Mouse (Mus musculus) CH12.LX (cell line): ENCODE measurements around the gene Cers5. TPM values are rescaled to one million over a fixed set of nuclear protein-coding genes. Genes with fewer than 3 reads are reported as not detected.

Experiments used
- DNase-seq: peaks from one replicate; pipeline ENCODE4 v3.0.0-alpha.2; 2013; ENCODE audit errors: extremely low read depth
- H3K27ac ChIP-seq: 2 replicates; pipeline ENCODE4 v1.5.1; 2012; ENCODE audit warnings: low read depth, mild to moderate bottlenecking, control low read depth, moderate library complexity; ENCODE audit not compliant: insufficient read depth
- H3K27me3 ChIP-seq: replicated peaks from 2 replicates; pipeline ENCODE3; 2012; ENCODE audit warnings: inconsistent platforms
- H3K36me3 ChIP-seq, 2 experiments: replicated peaks in 1 of 2; 2 replicates each; pipeline versions ENCODE3 to v1.6.1; 2012; ENCODE audit warnings: inconsistent platforms in 1 of 2, low read length in 1 of 2, mild to moderate bottlenecking in 1 of 2, mixed read lengths in 1 of 2, moderate library complexity in 1 of 2; ENCODE audit not compliant: control insufficient read depth in 1 of 2, insufficient read depth in 1 of 2
- H3K4me1 ChIP-seq, 2 experiments: 2 replicates each; pipeline ENCODE4 v1.6.1; 2012; ENCODE audit warnings: inconsistent platforms in 1 of 2, moderate library complexity in 1 of 2; ENCODE audit not compliant: insufficient read depth in 2 of 2, control insufficient read depth in 1 of 2
- H3K4me2 ChIP-seq: 2 replicates; pipeline ENCODE4 v1.6.1; 2012; ENCODE audit warnings: low read depth, mild to moderate bottlenecking, control low read depth; ENCODE audit not compliant: poor library complexity, insufficient read depth, severe bottlenecking
- H3K4me3 ChIP-seq, 3 experiments: fragments of 150-350 bp in 1 of 3; sonication (generic) in 1 of 3; replicated peaks in 1 of 3; 2 replicates each; pipeline versions ENCODE3 to v1.5.1; 2011 to 2012; ENCODE audit warnings: low read depth in 2 of 3, low read length in 2 of 3, mild to moderate bottlenecking in 2 of 3, moderate library complexity in 2 of 3, control low read depth in 1 of 3, improper control_type of control experiment in 1 of 3, inconsistent platforms in 1 of 3, mixed read lengths in 1 of 3; ENCODE audit not compliant: poor library complexity in 1 of 3
- H3K79me2 ChIP-seq: replicated peaks from 2 replicates; pipeline ENCODE4 v1.6.1; 2012; ENCODE audit warnings: mild to moderate bottlenecking, moderate library complexity; ENCODE audit not compliant: control insufficient read depth, poor library complexity, insufficient read depth, severe bottlenecking; ENCODE audit errors: extremely low read depth
- H3K9ac ChIP-seq: 2 replicates; pipeline ENCODE4 v1.6.1; 2012; ENCODE audit warnings: low read depth, mild to moderate bottlenecking, control low read depth, moderate library complexity; ENCODE audit not compliant: insufficient read depth
- H3K9me3 ChIP-seq: replicated peaks from 2 replicates; pipeline ENCODE3; 2012; ENCODE audit warnings: low read length, inconsistent platforms, mixed read lengths
- BHLHE40 ChIP-seq: IDR thresholded peaks from 2 replicates; pipeline ENCODE4 v1.6.1; 2011; ENCODE audit warnings: mild to moderate bottlenecking, low read depth, low read length, improper control_type of control experiment
- CHD2 ChIP-seq: IDR thresholded peaks from 2 replicates; pipeline ENCODE4 v1.6.1; 2011; ENCODE audit warnings: low read length, improper control_type of control experiment
- CTCF ChIP-seq, 2 experiments: IDR thresholded peaks in 1 of 2; conservative IDR thresholded peaks in 1 of 2; 2 replicates each; pipeline ENCODE4 v1.5.1; 2011 to 2012; ENCODE audit warnings: low read depth in 2 of 2, low read length in 2 of 2, improper control_type of control experiment in 1 of 2, inconsistent platforms in 1 of 2, mild to moderate bottlenecking in 1 of 2, moderate library complexity in 1 of 2
- ELF1 ChIP-seq: IDR thresholded peaks from 2 replicates; pipeline ENCODE4 v1.6.1; 2014; ENCODE audit warnings: low read depth, mild to moderate bottlenecking, inconsistent platforms, low read length, improper control_type of control experiment
- EP300 ChIP-seq: IDR thresholded peaks from 2 replicates; pipeline ENCODE4 v1.6.1; 2011; ENCODE audit warnings: low read length, improper control_type of control experiment
- ETS1 ChIP-seq: conservative IDR thresholded peaks from 2 replicates; pipeline ENCODE4 v1.6.1; 2012; ENCODE audit warnings: low read depth, mild to moderate bottlenecking, inconsistent platforms, low read length, improper control_type of control experiment, moderate library complexity
- IRF4 ChIP-seq: IDR thresholded peaks from 2 replicates; pipeline ENCODE4 v1.6.1; 2014; ENCODE audit warnings: low read depth, mild to moderate bottlenecking, inconsistent platforms, low read length, improper control_type of control experiment
- JUN ChIP-seq: IDR thresholded peaks from 2 replicates; pipeline ENCODE4 v1.6.1; 2011; ENCODE audit warnings: low read depth, mild to moderate bottlenecking, low read length, improper control_type of control experiment, moderate library complexity; ENCODE audit not compliant: insufficient read depth
- JUND ChIP-seq: conservative IDR thresholded peaks from 2 replicates; pipeline ENCODE4 v1.6.1; 2011; ENCODE audit warnings: low read depth, low read length, improper control_type of control experiment
- KAT2A ChIP-seq: IDR thresholded peaks from 2 replicates; pipeline ENCODE4 v1.6.1; 2012; ENCODE audit warnings: low read length, improper control_type of control experiment, inconsistent platforms; ENCODE audit not compliant: insufficient replicate concordance
- MAFK ChIP-seq: IDR thresholded peaks from 2 replicates; pipeline ENCODE4 v1.6.1; 2011; ENCODE audit warnings: low read length, improper control_type of control experiment; ENCODE audit not compliant: insufficient replicate concordance
- MAX ChIP-seq: IDR thresholded peaks from 2 replicates; pipeline ENCODE4 v1.6.1; 2011; ENCODE audit warnings: low read length, improper control_type of control experiment
- MAZ ChIP-seq: IDR thresholded peaks from 2 replicates; pipeline ENCODE4 v1.6.1; 2012; ENCODE audit warnings: low read depth, mild to moderate bottlenecking, inconsistent platforms, low read length, improper control_type of control experiment, moderate library complexity
- MEF2A ChIP-seq: IDR thresholded peaks from 2 replicates; pipeline ENCODE4 v1.6.1; 2014; ENCODE audit warnings: low read depth, mild to moderate bottlenecking, inconsistent platforms, low read length, improper control_type of control experiment, borderline replicate concordance
- MXI1 ChIP-seq: IDR thresholded peaks from 2 replicates; pipeline ENCODE4 v1.6.1; 2011; ENCODE audit warnings: mild to moderate bottlenecking, low read depth, low read length, improper control_type of control experiment
- MYC ChIP-seq: IDR thresholded peaks from 2 replicates; pipeline ENCODE4 v1.6.1; 2011; ENCODE audit warnings: low read depth, mild to moderate bottlenecking, improper control_type of control experiment, low read length
- NELFE ChIP-seq: IDR thresholded peaks from 2 replicates; pipeline ENCODE4 v1.6.1; 2011; ENCODE audit warnings: low read depth, low read length, improper control_type of control experiment
- NRF1 ChIP-seq: IDR thresholded peaks from 2 replicates; pipeline ENCODE4 v1.6.1; 2014; ENCODE audit warnings: low read depth, mild to moderate bottlenecking, inconsistent platforms, low read length, improper control_type of control experiment, moderate library complexity
- POLR2A ChIP-seq: IDR thresholded peaks from 2 replicates; pipeline ENCODE4 v1.6.1; 2011; ENCODE audit warnings: low read depth, mild to moderate bottlenecking, improper control_type of control experiment, low read length
- POLR2AphosphoS2 ChIP-seq: IDR thresholded peaks from 2 replicates; pipeline ENCODE4 v1.6.1; 2011; ENCODE audit warnings: low read depth, low read length, improper control_type of control experiment
- SIN3A ChIP-seq: IDR thresholded peaks from 2 replicates; pipeline ENCODE4 v1.6.1; 2012; ENCODE audit warnings: low read length, improper control_type of control experiment, inconsistent platforms
- SMC3 ChIP-seq: IDR thresholded peaks from 2 replicates; pipeline ENCODE4 v1.6.1; 2011; ENCODE audit warnings: low read depth, low read length, improper control_type of control experiment
- TBP ChIP-seq: conservative IDR thresholded peaks from 2 replicates; pipeline ENCODE4 v1.6.1; 2011; ENCODE audit warnings: low read depth, low read length, improper control_type of control experiment
- TCF12 ChIP-seq: IDR thresholded peaks from 2 replicates; pipeline ENCODE4 v1.6.1; 2014; ENCODE audit warnings: low read depth, mild to moderate bottlenecking, inconsistent platforms, low read length, improper control_type of control experiment
- UBTF ChIP-seq: IDR thresholded peaks from 2 replicates; pipeline ENCODE4 v1.6.1; 2012; ENCODE audit warnings: low read depth, mild to moderate bottlenecking, inconsistent platforms, low read length, improper control_type of control experiment, moderate library complexity
- USF2 ChIP-seq: conservative IDR thresholded peaks from 2 replicates; pipeline ENCODE4 v1.6.1; 2011; ENCODE audit warnings: low read depth, low read length, improper control_type of control experiment
- ZC3H11A ChIP-seq: IDR thresholded peaks from 2 replicates; pipeline ENCODE4 v1.6.1; 2012; ENCODE audit warnings: low read depth, mild to moderate bottlenecking, inconsistent platforms, low read length, improper control_type of control experiment
- ZKSCAN1 ChIP-seq: IDR thresholded peaks from 2 replicates; pipeline ENCODE4 v1.6.1; 2012; ENCODE audit warnings: low read depth, inconsistent platforms, low read length, improper control_type of control experiment, borderline replicate concordance
- ZMIZ1 ChIP-seq: IDR thresholded peaks from 2 replicates; pipeline ENCODE4 v1.6.1; 2012; ENCODE audit warnings: low read depth, mild to moderate bottlenecking, inconsistent platforms, low read length, improper control_type of control experiment
- ZNF384 ChIP-seq: IDR thresholded peaks from 2 replicates; pipeline ENCODE4 v1.6.1; 2012; ENCODE audit warnings: low read depth, low read length, improper control_type of control experiment, inconsistent platforms
- dilution Hi-C: fragments of 300-500 bp; cut with MboI; formaldehyde crosslinking; loops from 2 replicates; pipeline ENCODE4 v1.14.3; 2020; ENCODE audit warnings: low sequenced_read_pairs; ENCODE audit not compliant: extremely low pct_unique_long_range_greater_than_20kb, extremely low pct_ligation_motif_present
- in situ Hi-C: fragments of 300-500 bp; cut with MboI; formaldehyde crosslinking; loops from 3 replicates; pipeline ENCODE4 v1.14.3; 2019; ENCODE audit warnings: low sequenced_read_pairs, low pct_ligation_motif_present, low pct_unique_long_range_greater_than_20kb, mixed read lengths
- polyA plus RNA-seq: library from polyadenylated mRNA; unstranded; fragments of >175 nt; gene quantifications from 2 replicates; pipeline ENCODE4 v1.2.1, GENCODE M21; 2012; ENCODE audit warnings: low read depth; ENCODE audit not compliant: insufficient read length
- total RNA-seq, 2 experiments: library from RNA; depleted of rRNA; stranded (reverse); fragments of 300-350 nt in 1 of 2; fragments of >200 nt in 1 of 2; gene quantifications; 2 replicates each; pipeline ENCODE4 v1.2.3; 2012 to 2014

Gene Cers5
- total and polyA plus RNA-seq, 3 experiments = 45.0 to 149 (median 94.3) TPM

- Histone ChIP-seq H3K9ac (peak overlapping the region; percentile 97), H3K36me3 (peaks cover 4 to 23% of the 10 kb centered on the region in 2 experiments), H3K27ac (peak overlapping the region; percentile 95), H3K4me1 (peaks cover 3 to 28% of the 10 kb centered on the region in 2 experiments), H3K27me3 (no peaks in the 10 kb centered on the region), H3K79me2 (peaks cover 15% of the 10 kb centered on the region), H3K4me2 (peak overlapping the region; percentile 89), H3K9me3 (peaks cover 17% of the 10 kb centered on the region), H3K4me3 (peak overlapping the region; percentile 61 to 70 (median 63))
- peak; percentile 96 for DNase-seq
- in situ Hi-C loops = no loop called here
- dilution Hi-C loops = no loop called here
- TF ChIP-seq BHLHE40 (peak; percentile 100), ZNF384 (peak; percentile 67), TBP (peak; percentile 92), ETS1 (peak; percentile 100), NELFE (peak; percentile 81), MXI1 (peak; percentile 68; the same call in 1 of the 2 replicates), ELF1 (peak; percentile 70), CHD2 (peak; percentile 65; the same call in 1 of the 2 replicates), JUN (peak; percentile 96), USF2 (no peak), MAZ (peak; percentile 92), JUND (peak; percentile 97), SMC3 (no peak), POLR2A (peak; percentile 64), TCF12 (peak; percentile 90), CTCF (conservative IDR thresholded peaks at IDR 0.05 in 1 of 2, IDR thresholded peaks at IDR 0.05 in 1 of 2; ENCODE audit: low read depth in 2 of 2, low read length in 2 of 2) (no peak), MAX (peak; percentile 91), EP300 (peak; percentile 95), ZMIZ1 (peak; percentile 28; the same call in 1 of the 2 replicates), POLR2AphosphoS2 (no peak), ZKSCAN1 (no peak), NRF1 (peak; percentile 81), MYC (peak; percentile 94), ZC3H11A (no peak), UBTF (no peak), SIN3A (peak; percentile 89), MAFK (0 out of 2 replicates have a peak, but pooled peaks have one; percentile 40), MEF2A (peak; percentile 81), KAT2A (0 out of 2 replicates have a peak, but pooled peaks have one; percentile 41), IRF4 (peak; percentile 88)
These were observed 45.8 kb upstream of the Cers5 start for GRCm38 (mm10) chr15:99818321-99819108.
